Mouse (Mus musculus) thymus, adult 2 months (tissue): ENCODE measurements at regions not wholly inside any gene's neighbourhood (a gene's known extent, or its start where the extent isn't known, plus 50 kb on each side); places are given as distances from the start of the nearest gene placed in this dataset.

ENCODE experiments used
- CTCF ChIP-seq: fragments of 200-500 bp; IDR thresholded peaks from 2 replicates; pipeline ENCODE4 v1.5.1; 2012; ENCODE audit warnings: mild to moderate bottlenecking, control low read depth, low read length, moderate library complexity, borderline replicate concordance; ENCODE audit not compliant: control insufficient read depth, poor library complexity, insufficient read depth; ENCODE audit errors: extremely low read depth
- POLR2A ChIP-seq: fragments of 200-500 bp; IDR thresholded peaks from 2 replicates; pipeline ENCODE4 v1.6.1; 2012; ENCODE audit warnings: mild to moderate bottlenecking, low read length, control low read depth, moderate library complexity; ENCODE audit not compliant: control insufficient read depth, poor library complexity, insufficient read depth; ENCODE audit errors: extremely low read depth

- TF ChIP-seq CTCF (no peak), POLR2A (no peak)
Observed at GRCm38 (mm10) chr11:24727404-24727803, 649.5 kb downstream of the Bcl11a start.
